Mouse (Mus musculus): ENCODE results near the gene Bcas3.

Bcas3 gene

DNA sequence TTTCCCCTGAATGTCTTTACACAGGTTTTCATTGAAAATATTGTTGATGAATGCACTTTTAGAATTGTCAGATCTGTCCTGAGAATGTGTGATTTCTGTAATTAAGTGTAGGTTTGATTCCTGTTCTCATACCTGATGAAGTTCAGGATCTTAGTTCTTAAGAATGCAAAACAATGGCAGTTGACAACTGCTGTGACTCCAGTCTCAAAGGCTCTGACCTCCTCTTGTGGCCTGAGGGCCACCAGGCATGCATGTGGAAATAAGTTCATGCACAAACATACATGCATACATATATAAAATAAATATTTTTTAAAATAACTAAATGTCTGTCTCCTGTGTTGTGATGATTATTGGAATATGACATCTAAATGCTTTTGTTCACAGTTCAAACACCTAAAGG is 246.3 kb downstream of the Bcas3 start:
- in situ Hi-C loops (cut with MboI; ENCODE audit: unreplicated experiment in 2 of 2): no loop called here

DNA sequence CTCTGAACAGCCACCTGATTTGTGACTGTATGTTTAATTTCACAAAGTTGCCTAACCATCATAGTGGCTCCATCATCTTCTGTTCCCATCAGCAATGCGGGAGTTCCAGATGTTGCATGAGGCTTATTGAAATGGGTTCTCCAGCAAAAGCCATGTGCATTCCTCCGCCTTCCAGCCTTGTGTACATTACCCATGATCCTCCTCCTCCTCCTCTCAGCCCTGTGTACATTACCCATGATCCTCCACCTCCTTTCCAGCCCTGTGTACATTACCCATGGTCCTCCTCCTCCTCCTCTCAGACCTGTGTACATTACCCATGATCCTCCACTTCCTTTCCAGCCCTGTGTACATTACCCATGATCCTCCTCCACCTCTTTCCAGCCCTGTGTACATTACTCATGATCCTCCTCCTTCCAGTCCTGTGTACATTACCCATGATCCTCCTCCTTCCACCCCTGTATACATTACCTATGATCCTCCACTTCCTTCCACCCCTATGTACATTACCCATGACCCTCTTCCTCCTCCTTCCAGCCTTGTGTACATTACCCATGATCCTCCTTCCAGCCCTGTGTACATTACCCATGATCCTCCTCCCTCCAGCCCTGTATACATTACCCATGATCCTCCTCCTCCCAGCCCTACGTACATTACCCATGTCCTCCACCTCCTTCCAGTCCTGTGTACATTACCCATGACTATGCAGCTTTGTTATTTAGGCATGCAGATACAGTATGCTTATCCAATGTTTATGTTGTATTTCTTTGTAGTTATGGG is 250.8 kb downstream of the Bcas3 start:
- in situ Hi-C loops (cut with MboI; ENCODE audit: unreplicated experiment in 2 of 2): no loop called here

DNA sequence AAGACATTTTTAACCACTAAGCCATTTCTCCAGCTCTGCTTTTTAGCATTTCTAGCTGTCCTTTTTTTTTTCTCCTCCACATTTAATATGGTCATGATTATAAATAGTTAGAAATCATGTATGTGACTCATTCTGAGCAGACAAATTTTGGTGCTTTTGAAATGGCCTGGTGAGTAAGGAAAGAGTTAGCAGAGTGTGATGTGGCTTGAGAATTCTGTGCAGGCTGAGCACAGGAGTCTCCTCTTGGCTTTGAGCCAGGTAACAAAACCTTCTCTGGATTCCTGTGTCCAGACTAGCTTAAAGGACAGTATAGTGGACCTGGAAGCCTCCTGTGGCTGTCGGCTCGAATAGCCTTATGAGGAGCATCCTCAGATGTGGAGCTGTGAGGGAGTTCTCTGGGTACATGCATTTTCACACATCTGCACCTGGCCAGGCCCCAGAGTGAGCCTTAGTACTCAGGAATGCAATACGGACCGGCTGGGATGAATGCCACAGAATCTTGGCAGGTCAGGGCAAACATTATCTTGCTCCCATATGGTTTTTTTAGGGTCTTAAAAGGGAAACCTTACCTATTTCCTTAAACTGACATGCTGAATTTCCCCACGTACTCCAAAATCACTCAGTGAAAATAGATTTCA is 256.5 kb downstream of the Bcas3 start:
- in situ Hi-C loops (cut with MboI; ENCODE audit: unreplicated experiment in 2 of 2): no loop called here

DNA sequence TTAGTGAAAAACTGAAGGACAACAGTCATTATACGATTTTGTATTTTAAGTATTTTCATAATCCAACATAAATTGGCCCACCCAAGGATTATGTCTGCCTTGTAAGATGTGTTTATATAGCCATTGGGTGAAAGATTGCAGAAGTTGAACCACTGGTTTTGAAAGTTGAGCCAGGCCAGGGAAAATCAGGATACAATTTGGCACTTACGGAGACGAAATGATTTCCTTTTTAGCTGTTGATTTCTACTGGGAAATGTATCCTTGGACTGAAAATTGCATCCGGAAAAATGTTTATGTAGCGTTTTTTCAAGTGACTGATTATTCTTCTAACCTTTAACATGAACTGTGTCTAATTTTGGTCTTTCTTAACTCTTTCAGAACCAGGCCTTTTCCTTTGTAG is 260.1 kb downstream of the Bcas3 start:
- in situ Hi-C loops (cut with MboI; ENCODE audit: unreplicated experiment in 2 of 2): no loop called here

DNA sequence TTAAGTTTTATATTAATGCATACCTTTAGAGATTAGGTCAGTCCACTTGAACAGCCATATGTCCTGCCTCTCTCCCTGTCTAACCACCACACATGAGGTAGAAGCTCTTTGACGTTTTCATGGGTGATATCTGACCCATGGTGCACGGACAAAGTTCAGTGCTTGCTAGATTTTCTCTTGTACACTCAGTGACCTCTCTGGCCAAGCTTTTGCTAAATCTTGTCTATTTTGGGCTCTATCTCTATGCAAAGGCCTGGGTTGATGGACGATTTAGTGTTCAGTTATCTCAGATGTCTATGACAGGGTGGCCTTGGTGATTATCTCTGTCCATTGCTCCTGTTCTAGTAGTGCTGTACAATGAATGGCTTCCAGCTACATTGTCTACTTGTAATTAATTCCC is 260.6 kb downstream of the Bcas3 start:
- in situ Hi-C loops (cut with MboI; ENCODE audit: unreplicated experiment in 2 of 2): no loop called here

DNA sequence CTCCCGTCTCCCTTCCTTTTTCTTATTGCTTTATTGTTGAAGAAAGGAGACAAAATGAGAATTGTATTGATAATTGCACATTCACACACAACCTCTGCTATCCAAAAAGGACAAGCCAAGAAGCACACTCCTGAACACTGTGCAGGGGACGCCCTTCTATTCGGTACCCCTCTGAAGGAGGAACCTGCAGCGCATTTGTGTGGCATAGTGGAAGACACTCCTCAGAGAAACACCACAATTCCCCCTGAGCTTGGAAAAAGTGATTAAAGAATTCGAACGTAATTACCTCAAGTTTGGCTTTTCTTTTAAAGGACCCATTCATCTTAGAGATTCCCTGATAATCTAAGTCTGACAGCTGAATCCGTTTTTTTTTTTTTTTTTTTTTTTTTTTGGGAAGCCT is 261.5 kb downstream of the Bcas3 start:
- in situ Hi-C loops (cut with MboI; ENCODE audit: unreplicated experiment in 2 of 2): no loop called here

DNA sequence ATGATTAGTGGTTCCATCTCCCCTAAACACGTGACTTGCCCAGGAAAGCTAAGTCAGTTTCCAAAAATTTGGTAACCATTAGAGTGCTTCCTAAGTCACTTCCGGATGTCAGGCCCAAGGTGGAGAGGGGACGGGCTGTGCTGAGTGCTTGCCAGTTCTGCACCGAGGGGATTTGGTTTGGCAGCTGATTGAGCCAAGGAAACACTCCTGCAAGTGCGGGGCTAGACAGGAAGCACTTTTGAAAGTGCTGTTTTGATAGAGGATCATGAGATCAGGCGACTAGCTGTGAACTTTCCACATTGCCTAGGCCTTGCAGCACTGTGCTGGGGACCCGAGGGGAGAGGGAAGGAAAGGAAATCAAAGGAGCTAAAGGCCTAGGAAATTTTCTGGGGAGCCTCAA is 262.5 kb downstream of the Bcas3 start:
- in situ Hi-C loops (cut with MboI; ENCODE audit: unreplicated experiment in 2 of 2): no loop called here

DNA sequence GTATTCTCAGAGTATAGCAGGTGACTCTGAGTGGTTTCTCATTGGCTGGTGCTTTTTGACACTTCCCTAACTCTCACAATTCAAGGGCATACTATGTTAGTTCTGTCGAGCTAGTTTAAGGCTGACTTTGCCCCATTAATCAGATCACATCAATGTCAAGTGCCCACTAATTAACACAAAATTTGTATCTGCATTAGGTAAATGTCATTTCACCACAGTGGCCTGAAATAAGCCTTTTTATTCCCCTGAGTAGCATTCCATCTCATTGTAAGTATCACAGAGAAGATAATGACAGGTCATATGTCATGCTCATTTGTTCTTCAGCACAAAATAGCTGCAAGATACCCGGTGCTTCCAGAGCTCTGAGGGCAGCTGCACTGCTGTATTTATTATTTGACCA is 268.5 kb downstream of the Bcas3 start:
- in situ Hi-C loops (cut with MboI; ENCODE audit: unreplicated experiment in 2 of 2): no loop called here

DNA sequence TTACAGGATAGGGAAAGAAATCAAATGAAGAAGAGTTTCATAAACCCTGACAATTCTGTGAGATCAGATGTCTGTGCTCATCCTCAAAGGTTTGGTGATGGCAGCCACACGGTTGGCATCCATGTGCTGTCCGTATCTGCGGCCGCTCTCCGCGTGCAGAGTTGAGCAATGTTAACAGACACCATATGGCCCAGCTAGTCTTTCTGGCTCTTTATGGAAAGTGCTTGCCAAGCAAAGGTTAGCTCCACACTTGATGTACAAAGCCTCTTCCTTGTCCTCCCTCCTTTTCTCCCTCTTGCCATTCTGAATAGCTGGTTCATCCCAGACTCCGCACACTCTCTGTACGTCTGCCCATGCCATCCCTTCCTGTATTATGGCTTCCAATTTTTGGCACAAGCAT is 269.0 kb downstream of the Bcas3 start:
- in situ Hi-C loops (cut with MboI; ENCODE audit: unreplicated experiment in 2 of 2): no loop called here

DNA sequence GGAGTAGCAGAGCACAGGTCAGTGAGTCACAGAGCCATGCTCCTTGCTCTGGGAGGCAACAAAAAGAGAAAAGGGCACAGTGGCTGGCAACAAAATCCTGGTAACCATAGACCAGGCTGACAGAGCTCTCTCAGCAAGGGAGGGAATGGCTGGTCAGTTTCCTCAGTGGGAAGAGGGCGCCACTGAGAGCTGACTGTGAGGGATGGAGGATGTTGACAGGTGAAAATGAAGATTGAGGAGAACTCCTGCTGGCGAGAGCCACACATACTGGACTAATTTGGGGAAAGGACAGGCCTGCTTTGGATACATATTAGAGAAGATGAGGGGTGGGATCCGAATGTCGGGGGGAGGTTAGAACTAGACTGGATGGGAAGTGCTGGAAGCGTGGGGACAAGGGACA is 272.2 kb downstream of the Bcas3 start:
- in situ Hi-C loops (cut with MboI; ENCODE audit: unreplicated experiment in 2 of 2): no loop called here

DNA sequence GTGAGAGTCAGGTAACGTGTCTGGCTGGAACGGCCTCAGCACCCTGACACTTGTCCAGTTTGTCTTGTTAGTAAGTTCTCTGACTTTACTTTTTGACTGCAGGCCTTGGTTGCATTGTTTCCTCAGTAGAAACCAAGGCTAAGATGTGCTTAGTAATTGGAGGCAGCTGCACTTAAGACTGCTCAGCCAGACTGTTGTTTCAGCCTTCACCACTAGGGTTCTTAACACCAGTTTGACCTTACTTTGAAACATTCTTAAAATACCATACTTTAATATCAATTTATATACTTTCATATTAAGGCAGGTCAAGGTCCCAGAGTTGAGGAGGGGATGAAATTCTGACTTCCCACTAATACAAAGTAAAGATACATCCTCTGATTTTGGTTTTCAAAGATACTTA is 273.9 kb downstream of the Bcas3 start:
- in situ Hi-C loops (cut with MboI; ENCODE audit: unreplicated experiment in 2 of 2): no loop called here

DNA sequence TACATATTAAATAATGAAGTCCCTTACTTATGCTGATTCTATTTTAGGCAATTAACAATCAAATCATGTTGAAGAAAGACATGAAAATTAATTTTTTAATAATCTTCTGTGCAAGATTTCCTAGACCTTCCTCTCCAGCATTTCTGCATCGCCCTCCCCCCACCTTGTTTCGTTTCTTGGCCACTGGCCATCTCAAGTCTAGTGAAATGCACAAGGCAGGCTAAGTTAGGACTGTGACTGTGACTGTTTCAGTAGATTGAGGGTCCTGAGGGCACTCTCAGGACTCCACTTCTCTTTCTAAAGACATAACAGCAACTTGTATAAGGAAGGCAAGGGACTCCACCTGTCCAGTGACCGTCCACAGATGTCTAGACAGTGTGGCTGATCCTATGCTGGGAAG is 274.4 kb downstream of the Bcas3 start:
- in situ Hi-C loops (cut with MboI; ENCODE audit: unreplicated experiment in 2 of 2): no loop called here

DNA sequence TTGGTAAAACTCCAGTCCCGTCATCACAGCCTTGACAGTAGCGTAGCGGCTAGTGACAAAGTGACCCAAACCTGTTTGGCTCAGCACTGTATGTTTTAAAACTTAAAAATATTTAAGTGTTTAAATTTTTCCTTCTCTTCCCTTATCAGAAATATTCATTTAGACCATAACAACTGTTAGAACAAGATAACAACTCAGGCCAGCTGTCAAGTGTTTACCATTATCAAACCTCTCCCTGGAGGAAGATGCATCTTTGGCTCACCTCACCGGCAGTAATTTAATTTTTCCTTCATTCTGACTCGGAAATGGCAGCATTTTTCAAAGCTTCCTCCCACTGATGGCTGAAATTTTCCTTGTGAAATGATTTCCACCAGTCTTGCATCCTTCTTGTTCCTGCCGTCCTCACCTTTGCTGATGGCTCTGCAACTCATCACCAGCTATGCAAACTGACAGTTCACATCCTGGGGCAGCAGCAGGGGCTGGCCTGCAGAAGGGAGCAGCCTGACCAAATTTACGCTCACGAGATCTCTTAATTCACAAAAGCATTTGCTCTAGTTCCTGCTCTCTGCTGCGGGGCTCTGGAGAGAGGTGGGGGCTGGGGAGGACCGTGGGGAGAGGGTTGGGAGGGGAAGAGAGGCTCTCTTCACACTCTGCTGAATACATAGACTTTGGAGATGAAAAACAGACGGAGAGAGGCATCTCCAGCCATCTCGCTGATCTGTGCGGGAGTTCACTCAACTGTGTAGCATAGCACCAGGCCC is 275.5 kb downstream of the Bcas3 start:
- in situ Hi-C loops (cut with MboI; ENCODE audit: unreplicated experiment in 2 of 2): no loop called here

DNA sequence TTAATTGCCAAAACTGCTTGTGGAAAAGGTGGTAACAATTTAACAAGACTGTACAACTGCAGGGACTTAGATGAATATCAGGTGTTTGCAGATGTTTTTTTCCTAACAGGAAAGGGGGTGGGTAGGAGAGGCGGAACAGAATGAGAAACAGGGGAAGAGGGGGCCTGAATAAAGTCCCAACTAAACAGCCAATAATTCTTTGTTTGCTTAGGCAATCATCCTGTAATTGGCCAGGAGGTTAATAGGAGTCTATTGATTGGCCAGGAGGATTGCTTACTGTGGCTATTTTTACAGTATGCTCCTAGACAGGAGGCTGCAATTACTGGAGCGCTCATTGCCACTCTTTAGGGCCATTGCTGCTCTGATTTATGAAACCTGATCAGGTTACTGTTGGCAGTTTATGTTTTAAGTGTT is 279.6 kb downstream of the Bcas3 start:
- in situ Hi-C loops (cut with MboI; ENCODE audit: unreplicated experiment in 2 of 2): no loop called here

DNA sequence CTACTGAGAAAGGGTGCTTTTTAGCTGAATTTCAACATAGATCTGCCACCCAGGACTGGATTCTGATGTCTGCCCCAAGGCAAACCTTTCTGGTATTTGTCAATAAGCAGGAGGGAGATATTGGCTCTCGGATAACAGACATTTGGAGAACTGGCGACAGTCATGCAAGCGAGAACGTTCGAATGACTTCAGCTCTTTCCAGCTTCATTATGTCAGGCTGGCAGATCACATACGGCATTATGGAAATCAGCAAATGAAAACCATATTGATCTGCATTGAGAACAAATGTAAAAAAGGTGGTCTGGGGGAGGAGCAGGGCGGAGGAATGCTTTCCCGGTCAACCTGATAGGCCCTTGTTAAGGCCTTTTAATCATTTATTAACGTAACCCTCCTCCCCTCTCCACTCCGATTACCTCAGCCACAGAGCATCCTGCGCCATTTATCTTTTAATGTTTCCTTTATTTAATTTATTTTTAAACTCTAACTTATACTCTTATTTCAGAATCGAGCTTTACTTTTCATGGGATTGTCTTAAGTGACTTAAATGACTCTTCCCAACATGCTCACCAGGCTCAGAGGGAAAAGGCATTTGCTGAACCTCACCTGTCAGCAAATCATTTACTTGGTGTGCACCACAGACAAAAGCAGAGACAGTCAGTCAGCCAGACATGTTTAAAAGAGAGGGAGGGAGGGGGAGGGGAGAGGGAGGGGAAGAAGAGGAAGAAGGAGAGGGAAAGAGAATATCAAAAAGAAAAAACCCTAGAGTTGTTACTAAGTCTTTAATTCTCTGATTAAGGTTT is 285.9 kb downstream of the Bcas3 start:
- in situ Hi-C loops (cut with MboI; ENCODE audit: unreplicated experiment in 2 of 2): no loop called here

DNA sequence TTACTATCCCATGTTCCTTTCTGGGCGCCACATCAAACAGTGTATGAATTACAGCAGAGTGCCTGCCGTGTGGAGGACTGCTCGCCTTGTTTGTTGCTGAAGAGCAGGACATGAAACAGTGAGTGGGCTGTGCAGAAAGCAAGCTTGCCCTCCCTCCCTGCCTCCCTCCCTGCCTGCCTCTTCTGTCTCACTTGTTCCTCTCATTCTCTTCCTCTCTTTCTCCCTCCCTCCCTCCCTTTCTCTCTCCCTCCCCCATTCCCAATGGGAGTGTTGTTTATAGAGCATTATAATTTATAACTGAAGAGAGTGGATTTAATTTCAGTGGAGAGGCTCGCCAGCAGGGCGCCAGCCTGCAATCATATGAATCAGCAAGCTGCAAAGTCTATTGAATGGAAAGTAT is 287.7 kb downstream of the Bcas3 start:
- in situ Hi-C loops (cut with MboI; ENCODE audit: unreplicated experiment in 2 of 2): no loop called here

DNA sequence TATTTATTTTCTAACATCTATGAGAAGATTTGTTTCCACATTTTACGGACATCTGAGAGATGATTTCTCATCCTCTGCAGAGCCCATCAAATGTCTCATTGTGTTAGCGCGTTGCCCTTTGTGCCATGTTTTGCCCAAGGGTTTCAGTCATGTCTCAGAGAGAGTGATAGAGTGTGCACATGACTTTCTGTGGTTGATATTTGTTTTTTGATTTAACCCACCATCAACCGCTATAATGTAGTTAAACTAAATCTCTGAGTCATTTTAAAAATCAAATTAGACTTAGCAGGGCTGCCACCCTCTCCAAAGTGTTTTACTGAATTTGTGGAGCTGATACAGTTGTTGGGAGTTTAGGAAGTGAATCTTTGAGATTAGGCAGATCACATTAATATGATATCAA is 288.5 kb downstream of the Bcas3 start:
- in situ Hi-C loops (cut with MboI; ENCODE audit: unreplicated experiment in 2 of 2): no loop called here

DNA sequence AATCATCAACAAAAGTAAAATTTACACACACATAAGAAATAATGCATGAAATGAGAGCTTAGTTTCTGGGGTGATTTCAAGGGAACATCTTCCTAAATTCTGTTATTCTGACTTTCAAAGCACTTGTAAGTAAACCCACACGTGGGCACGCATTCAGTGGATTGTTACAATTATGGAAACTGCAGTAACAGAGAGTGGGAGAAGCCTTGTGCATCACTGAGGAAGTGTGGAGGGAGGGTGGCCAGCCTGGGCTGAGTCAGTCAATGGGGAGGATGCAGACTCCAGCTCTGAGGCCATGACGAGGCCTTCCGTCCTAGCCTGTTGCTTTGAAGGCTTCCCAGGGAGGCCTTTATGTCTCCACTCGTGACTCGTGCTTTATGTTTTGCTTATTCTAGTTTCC is 289.6 kb downstream of the Bcas3 start:
- in situ Hi-C loops (cut with MboI; ENCODE audit: unreplicated experiment in 2 of 2): no loop called here

DNA sequence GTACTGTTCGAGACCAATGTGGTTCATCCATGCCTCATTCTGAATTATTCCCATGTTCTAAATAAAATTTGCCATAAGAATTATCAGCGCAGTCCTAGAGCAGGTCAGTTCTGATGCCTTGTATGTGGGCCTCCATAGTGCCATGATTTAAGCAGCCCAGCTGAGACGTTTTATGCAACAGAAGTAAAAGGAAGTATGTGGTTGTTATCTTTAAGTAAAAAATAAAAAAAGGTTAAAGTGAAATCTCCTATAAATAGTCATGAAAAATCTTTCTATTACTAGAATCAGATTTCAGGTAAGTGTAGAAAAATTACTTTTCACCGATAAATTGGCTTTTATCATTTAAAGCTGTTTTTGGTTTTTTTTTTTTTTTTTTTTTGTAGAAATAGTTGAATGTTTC is 290.1 kb downstream of the Bcas3 start:
- in situ Hi-C loops (cut with MboI; ENCODE audit: unreplicated experiment in 2 of 2): no loop called here

DNA sequence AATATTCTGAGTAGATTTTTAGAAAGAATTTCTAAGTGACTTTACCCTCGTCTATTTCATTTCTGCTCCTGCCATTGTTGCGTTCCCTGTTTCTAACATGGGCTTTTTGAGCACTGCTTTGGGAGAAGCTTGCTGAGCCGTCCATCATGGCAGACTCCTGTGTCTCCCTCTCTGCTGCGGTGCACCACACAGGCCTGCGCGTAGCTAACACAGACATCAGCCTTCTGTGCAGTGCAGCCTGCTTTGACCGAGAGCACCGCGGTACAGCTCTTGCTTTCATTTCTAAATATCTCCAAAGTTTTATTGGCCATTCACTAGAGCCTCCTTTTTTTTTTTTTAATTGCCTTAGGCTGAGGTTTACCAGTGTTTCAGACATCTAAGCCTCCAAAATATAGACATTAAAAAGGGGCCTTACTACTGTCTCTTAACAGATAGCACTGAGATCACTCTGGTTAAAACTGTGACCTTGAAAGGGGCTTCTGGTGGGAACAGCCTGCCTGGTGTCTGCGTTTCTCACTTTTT is 290.6 kb downstream of the Bcas3 start:
- in situ Hi-C loops (cut with MboI; ENCODE audit: unreplicated experiment in 2 of 2): no loop called here

Measured in v-Abl transformed pro-B cells (cell line).